Mouse (Mus musculus) ES-E14 (cell line): Measurements from ENCODE around the gene Hmgb2. TPM values are rescaled to one million over a fixed set of nuclear protein-coding genes. Genes with fewer than 3 reads are reported as not detected.

ENCODE experiments used
- DNase-seq: peaks from one replicate; pipeline ENCODE4 v3.0.0-alpha.2; 2013; ENCODE audit warnings: low read depth, low spot score
- H3K27ac ChIP-seq: 2 replicates; pipeline ENCODE4 v1.5.1; 2012; ENCODE audit warnings: low read depth, mild to moderate bottlenecking, low read length, moderate library complexity, mixed read lengths; ENCODE audit not compliant: poor library complexity, insufficient read depth, severe bottlenecking
- H3K36me3 ChIP-seq: 2 replicates; pipeline ENCODE4 v1.6.1; 2012; ENCODE audit warnings: mild to moderate bottlenecking, low read length, moderate library complexity, mixed read lengths; ENCODE audit not compliant: control insufficient read depth, poor library complexity, insufficient read depth, severe bottlenecking
- H3K4me1 ChIP-seq, 2 experiments: fragments of 150-350 bp in 1 of 2; sonication (generic) in 1 of 2; 2 replicates each; pipeline ENCODE4 v1.6.1; 2012; ENCODE audit warnings: low read length in 2 of 2, mild to moderate bottlenecking in 1 of 2, mixed read lengths in 1 of 2; ENCODE audit not compliant: control insufficient read depth in 2 of 2, insufficient read depth in 2 of 2, poor library complexity in 1 of 2
- H3K4me3 ChIP-seq, 2 experiments: fragments of 150-350 bp in 1 of 2; sonication (generic) in 1 of 2; 2 replicates each; pipeline ENCODE4 v1.5.1; 2012; ENCODE audit warnings: low read length in 2 of 2, low read depth in 1 of 2, mild to moderate bottlenecking in 1 of 2, mixed read lengths in 1 of 2; ENCODE audit not compliant: insufficient read depth in 1 of 2, poor library complexity in 1 of 2, severe bottlenecking in 1 of 2
- H3K9ac ChIP-seq: 2 replicates; pipeline ENCODE4 v1.6.1; 2012; ENCODE audit warnings: low read depth, mild to moderate bottlenecking, low read length, mixed read lengths; ENCODE audit not compliant: poor library complexity, insufficient read depth, severe bottlenecking
- H3K9me3 ChIP-seq: fragments of 150-350 bp; sonication (generic); 2 replicates; pipeline ENCODE4 v1.6.1; 2012; ENCODE audit warnings: low read depth, mild to moderate bottlenecking, low read length; ENCODE audit not compliant: control insufficient read depth, insufficient read depth
- CHD2 ChIP-seq: IDR thresholded peaks from 2 replicates; pipeline ENCODE4 v1.6.1; 2014; ENCODE audit warnings: mild to moderate bottlenecking, low read depth, low read length, inconsistent platforms
- HCFC1 ChIP-seq: IDR thresholded peaks from 2 replicates; pipeline ENCODE4 v1.6.1; 2012; ENCODE audit warnings: low read length, inconsistent platforms, borderline replicate concordance; ENCODE audit not compliant: insufficient read depth
- MAFK ChIP-seq: IDR thresholded peaks from 2 replicates; pipeline ENCODE4 v1.6.1; 2014; ENCODE audit warnings: mild to moderate bottlenecking, low read depth, low read length, inconsistent platforms; ENCODE audit not compliant: insufficient read depth
- ZC3H11A ChIP-seq: IDR thresholded peaks from 2 replicates; pipeline ENCODE4 v1.6.1; 2012; ENCODE audit warnings: low read depth, mild to moderate bottlenecking, inconsistent platforms, low read length, borderline replicate concordance
- ZNF384 ChIP-seq: IDR thresholded peaks from 2 replicates; pipeline ENCODE4 v1.6.1; 2012; ENCODE audit warnings: low read depth, low read length, inconsistent platforms
- in situ Hi-C, 2 experiments: fragments of 600-800 bp; cut with MboI; formaldehyde crosslinking; loops; one replicate each; pipeline ENCODE4 v1.15.1; 2025; ENCODE audit warnings: low sequenced_read_pairs in 2 of 2, inconsistent platforms in 1 of 2; ENCODE audit not compliant: unreplicated experiment in 2 of 2
- total RNA-seq: library from RNA; depleted of rRNA; stranded (reverse); fragments of 300-350 nt; gene quantifications from 2 replicates; pipeline ENCODE4 v1.2.3, GENCODE M21; 2012

The Hmgb2 gene
- total RNA-seq, 1 experiment = 190 TPM

DNA sequence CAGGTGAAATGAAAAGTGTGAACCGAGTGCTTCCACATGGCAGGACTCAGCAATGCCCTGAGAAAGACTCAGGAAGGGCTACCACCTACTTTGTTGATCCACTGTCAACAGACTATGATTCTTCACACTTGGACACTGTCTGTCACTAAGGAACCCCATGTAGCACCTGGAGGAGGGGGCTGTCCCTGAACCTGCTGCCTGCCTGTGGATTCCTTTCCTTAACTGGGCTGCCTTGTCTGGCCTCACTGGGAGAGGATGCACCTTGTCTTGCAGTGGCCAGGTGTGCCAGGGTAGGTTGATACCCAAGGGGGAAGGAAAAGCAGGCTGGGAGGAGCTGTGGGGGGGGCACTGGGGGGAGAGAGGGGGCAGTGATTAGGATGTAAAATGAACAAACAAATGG lies 16.3 kb downstream of the Hmgb2 start:
- Histone ChIP-seq H3K36me3 (no peaks in the 10 kb centered on the region; the same call in none of the 2 replicates), H3K9me3 (peaks cover 3% of the 10 kb centered on the region; the same call in 1 of the 2 replicates), H3K4me1 (no peaks in the 10 kb centered on the region), H3K9ac (no peak overlapping the region), H3K4me3 (no peak overlapping the region), H3K27ac (no peak overlapping the region)
- in situ Hi-C loops = no loop called here
- no peak for DNase-seq
- no peak for TF ChIP-seq ZNF384

DNA sequence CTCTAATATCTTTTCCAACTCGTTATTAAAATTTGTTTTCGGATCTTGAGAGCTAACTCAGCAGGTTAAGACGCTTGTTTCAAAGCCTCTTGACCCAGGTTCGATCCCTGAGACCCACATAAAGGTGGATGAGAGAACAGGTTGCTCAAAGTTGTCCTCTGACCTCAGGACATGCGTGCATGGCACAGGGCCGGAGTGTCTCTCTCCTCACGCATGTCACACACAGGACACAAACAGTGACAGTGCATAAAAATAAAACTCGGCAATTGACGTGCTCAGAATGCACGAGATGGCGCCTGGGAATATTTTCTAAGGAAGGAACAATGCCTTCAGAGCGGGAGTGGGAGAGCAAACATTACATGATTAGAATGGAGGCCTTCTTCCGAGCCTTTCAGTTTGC lies 18.5 kb downstream of the Hmgb2 start:
- Histone ChIP-seq H3K4me1 (no peaks in the 10 kb centered on the region), H3K9ac (no peak overlapping the region)
- in situ Hi-C loops = loop anchor here (5.0 to 10.0 kb wide), 2 partner anchors 98 to 265 kb away; no protein-coding TSS in a partner anchor

DNA sequence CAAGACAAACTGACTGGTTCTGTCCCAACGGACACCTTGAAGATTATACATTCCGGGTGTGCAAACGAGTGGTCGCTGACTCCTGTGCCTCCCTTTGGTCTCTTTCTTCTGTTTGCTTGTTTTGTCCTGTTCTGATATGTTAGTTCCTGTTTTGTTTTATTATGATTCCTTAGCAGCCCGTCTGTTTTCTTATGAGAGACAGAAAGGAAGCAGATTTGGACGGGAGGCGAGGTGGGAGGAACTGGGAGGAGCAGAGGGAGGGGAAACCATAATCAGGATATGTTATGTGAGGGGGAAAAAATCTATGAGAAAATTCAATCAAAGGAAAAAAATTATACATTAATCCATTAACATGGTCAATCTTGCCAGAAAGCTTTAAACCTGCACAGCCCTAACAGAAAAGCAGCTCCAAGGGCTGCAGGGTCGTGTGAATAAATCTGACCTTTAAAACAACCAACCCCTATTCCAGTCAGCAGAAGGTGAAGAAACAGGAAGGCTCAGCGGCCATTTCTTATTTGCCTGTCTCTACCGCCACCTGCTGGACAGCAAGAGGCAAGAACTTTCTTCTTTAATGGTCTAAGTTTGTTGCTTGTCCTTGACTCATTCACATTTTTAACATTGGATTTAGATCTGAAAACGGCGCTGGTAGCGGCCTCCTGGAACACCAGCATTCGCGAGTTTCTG lies 19.1 kb downstream of the Hmgb2 start:
- in situ Hi-C loops = loop anchor here (5.0 to 10.0 kb wide), 2 partner anchors 99 to 264 kb away; no protein-coding TSS in a partner anchor
- no peak overlapping the region for H3K27ac ChIP-seq
- peak; percentile 85 for DNase-seq
- H3K36me3 ChIP-seq = peaks cover 3% of the 10 kb centered on the region; the same call in 1 of the 2 replicates
- no peaks in the 10 kb centered on the region for H3K9me3 ChIP-seq
- TF ChIP-seq HCFC1 = no peak
- no peak for TF ChIP-seq ZNF384
- TF ChIP-seq CHD2 = no peak
- TF ChIP-seq ZC3H11A = peak; percentile 98
- TF ChIP-seq MAFK = no peak
- no peaks in the 10 kb centered on the region for H3K4me1 ChIP-seq
- H3K4me3 ChIP-seq = no peak overlapping the region
- H3K9ac ChIP-seq = no peak overlapping the region

More for the DNA sequence above, 18.5 kb downstream of the Hmgb2 start:
- no peak for DNase-seq
- TF ChIP-seq MAFK (no peak), ZC3H11A (no peak), HCFC1 (no peak), CHD2 (no peak), ZNF384 (no peak)
- no peak overlapping the region for H3K4me3 ChIP-seq
- H3K9me3 ChIP-seq = no peaks in the 10 kb centered on the region
- no peak overlapping the region for H3K27ac ChIP-seq
- peaks cover 3% of the 10 kb centered on the region; the same call in 1 of the 2 replicates for H3K36me3 ChIP-seq

DNA sequence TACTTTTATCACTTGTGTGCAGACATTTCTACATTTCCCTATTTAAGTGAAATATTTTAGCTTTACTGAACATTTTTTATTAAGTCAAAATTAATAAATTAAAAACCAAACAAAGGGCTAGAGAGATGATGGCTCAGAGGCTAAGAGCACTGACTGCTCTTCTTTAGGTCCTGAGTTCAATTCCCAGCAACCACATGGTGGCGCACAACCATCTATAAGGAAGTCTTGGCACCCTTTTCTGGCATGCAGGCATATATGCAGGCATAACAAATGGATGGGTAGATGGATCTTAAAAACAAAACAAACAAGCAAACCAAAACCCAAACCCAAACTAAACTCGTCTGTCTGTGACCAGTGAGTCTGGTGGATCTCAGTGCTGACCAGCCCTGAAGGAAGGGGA lies 20.5 kb downstream of the Hmgb2 start:
- in situ Hi-C loops = loop anchor here (5.0 to 10.0 kb wide), 2 partner anchors 100 to 263 kb away; no protein-coding TSS in a partner anchor
- Histone ChIP-seq H3K4me1 (no peaks in the 10 kb centered on the region), H3K36me3 (peaks cover 9% of the 10 kb centered on the region), H3K9ac (no peak overlapping the region), H3K9me3 (no peaks in the 10 kb centered on the region), H3K4me3 (no peak overlapping the region), H3K27ac (no peak overlapping the region)
- TF ChIP-seq ZC3H11A = 0 out of 2 replicates have a peak, but pooled peaks have one; percentile 5
- TF ChIP-seq ZNF384 = no peak
- TF ChIP-seq HCFC1 = no peak
- TF ChIP-seq MAFK = no peak
- no peak for TF ChIP-seq CHD2
- DNase-seq = no peak

DNA sequence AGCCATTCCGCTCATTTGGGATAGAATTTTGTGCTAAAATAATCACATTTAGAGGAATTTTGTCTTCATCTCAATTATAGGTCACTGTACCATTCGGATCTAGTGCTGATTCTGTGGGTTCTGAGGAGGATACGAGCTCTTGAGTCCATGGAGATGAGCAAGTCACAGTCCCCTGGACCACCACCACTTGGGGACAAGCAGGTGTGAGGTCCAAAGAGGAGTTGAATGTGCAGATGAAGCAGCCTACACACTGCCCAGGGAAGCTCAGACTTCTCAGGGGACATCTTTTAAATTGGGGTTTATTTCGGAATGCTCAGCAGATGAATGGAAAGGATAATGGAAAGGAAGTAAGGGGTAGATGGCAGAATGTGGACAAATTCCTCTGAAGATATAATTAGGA lies 21.4 kb downstream of the Hmgb2 start:
- DNase-seq = no peak
- no peaks in the 10 kb centered on the region for H3K9me3 ChIP-seq
- in situ Hi-C loops = loop anchor here (5.0 to 10.0 kb wide), 2 partner anchors 101 to 262 kb away; no protein-coding TSS in a partner anchor
- TF ChIP-seq HCFC1 = no peak
- TF ChIP-seq CHD2 = no peak
- no peak for TF ChIP-seq MAFK
- TF ChIP-seq ZNF384 = no peak
- no peak for TF ChIP-seq ZC3H11A
- peaks cover 9% of the 10 kb centered on the region for H3K36me3 ChIP-seq
- H3K27ac ChIP-seq = no peak overlapping the region
- no peak overlapping the region for H3K9ac ChIP-seq
- H3K4me1 ChIP-seq = no peaks in the 10 kb centered on the region
- H3K4me3 ChIP-seq = no peak overlapping the region
